Mouse (Mus musculus) brain, embryonic 14.5 days (tissue): ENCODE data around the gene Mcm10. TPM values are rescaled to one million over a fixed set of nuclear protein-coding genes. Genes with fewer than 3 reads are reported as not detected.
"Not testable (repeated sequence)": the region's sequence is repeated elsewhere in the genome, so short reads cannot be mapped to it uniquely, and the experiment has no call there.

ENCODE experiments used
- DNase-seq: peaks from one replicate; pipeline ENCODE4 v3.0.0-alpha.2; 2011; ENCODE audit warnings: low read depth
- CTCF ChIP-seq: fragments of 200-500 bp; IDR thresholded peaks from 2 replicates; pipeline ENCODE4 v1.5.1; 2012; ENCODE audit warnings: inconsistent platforms, mild to moderate bottlenecking, moderate library complexity, borderline replicate concordance; ENCODE audit not compliant: insufficient read depth, insufficient read length; ENCODE audit errors: extremely low read depth
- POLR2A ChIP-seq: fragments of 200-500 bp; IDR thresholded peaks from 2 replicates; pipeline ENCODE4 v1.6.1; 2012; ENCODE audit warnings: mild to moderate bottlenecking, inconsistent platforms, borderline replicate concordance; ENCODE audit not compliant: poor library complexity, insufficient read depth, insufficient read length, severe bottlenecking; ENCODE audit errors: extremely low read depth
- polyA plus RNA-seq: library from polyadenylated mRNA; depleted of rRNA; stranded (reverse); fragments of >200 nt; gene quantifications from 2 replicates; pipeline ENCODE4 v1.2.3, GENCODE M21; 2012; rRNA removed

Mcm10 gene
- polyA plus RNA-seq, 1 experiment: 8.1 TPM

DNA sequence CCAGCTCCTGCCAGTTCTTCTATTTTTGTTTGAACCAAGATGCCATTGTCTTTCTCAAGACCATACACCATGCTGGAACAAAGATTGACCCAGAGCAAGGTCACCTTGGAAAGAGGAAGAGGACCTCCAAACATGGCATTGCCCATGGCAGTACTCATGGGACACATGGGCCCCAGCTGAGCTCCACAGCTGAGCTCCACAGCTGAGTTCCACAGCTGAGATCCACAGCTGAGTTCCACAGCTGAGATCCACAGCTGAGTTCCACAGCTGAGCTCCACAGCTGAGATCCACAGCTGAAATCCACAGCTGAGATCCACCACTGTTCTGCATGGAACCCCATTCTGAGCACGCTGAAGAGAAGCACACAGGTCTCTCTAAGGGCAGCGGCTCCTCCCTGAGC, 61.6 kb downstream of the Mcm10 start:
- DNase-seq: no peak
- TF ChIP-seq POLR2A (no peak), CTCF (no peak)

DNA sequence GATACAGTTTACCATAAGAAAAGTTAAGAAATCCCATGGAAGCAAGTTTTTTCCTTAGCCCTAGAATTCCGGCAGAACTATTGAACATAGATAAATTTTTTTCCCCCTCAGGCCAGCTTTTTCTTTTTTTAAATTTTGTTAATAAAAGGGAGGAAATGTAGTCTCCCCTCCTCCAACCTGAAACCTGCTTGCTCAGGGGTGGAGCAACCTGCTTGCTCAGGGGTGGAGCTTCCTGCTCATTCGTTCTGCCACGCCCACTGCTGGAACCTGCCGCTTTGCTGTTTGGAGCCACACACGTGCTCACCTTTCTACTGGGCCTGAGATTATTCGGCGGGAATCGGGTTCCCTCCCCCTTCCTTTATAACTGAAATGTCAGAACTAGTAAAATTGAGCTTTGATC, 62.9 kb downstream of the Mcm10 start:
- not testable (repeated sequence) for DNase-seq

GRCm38 (mm10) chr2:4940861-4941260, 71.7 kb downstream of the Mcm10 start:
- no peak for DNase-seq
- TF ChIP-seq POLR2A: no peak
- TF ChIP-seq CTCF: no peak

Other genes with a start within 250 kb of the Mcm10 start
- 73.8 and 77.2 TPM in 2 replicates for gene Sephs1, start 131.2 kb downstream of the Mcm10 start, polyA plus RNA-seq
- gene Phyh, start 93.8 kb downstream of the Mcm10 start, polyA plus RNA-seq: 25.3 and 33.9 TPM in 2 replicates
- gene Ucma, start 36.7 kb downstream of the Mcm10 start, polyA plus RNA-seq: 0.59 and 0.71 TPM in 2 replicates
- 1.5 and 5.7 TPM in 2 replicates for gene Optn, start 51.3 kb upstream of the Mcm10 start, polyA plus RNA-seq
- 4.4 and 10.2 TPM in 2 replicates for gene Ccdc3, start 125.0 kb upstream of the Mcm10 start, polyA plus RNA-seq